Mouse (Mus musculus) embryonic facial prominence, embryonic 12.5 days (tissue): ENCODE results near the gene Slc4a1. TPM values are rescaled to one million over a fixed set of nuclear protein-coding genes. Genes with fewer than 3 reads are reported as not detected.

Experiments used
- ATAC-seq: fragments of 200-750 bp; cut with Nextera tagmentation; 2 replicates; pipeline ENCODE4 v1.8.0; 2017; ENCODE audit not compliant: insufficient number of reproducible peaks, insufficient read depth, low FRiP score, low TSS enrichment
- H3K27ac ChIP-seq: fragments of 300-500 bp; sonication (generic); 2 replicates; pipeline ENCODE4 v1.5.1; 2016; ENCODE audit warnings: mild to moderate bottlenecking
- H3K27me3 ChIP-seq: fragments of 300-500 bp; sonication (generic); 2 replicates; pipeline ENCODE4 v1.6.1; 2016; ENCODE audit warnings: mild to moderate bottlenecking, moderate library complexity
- H3K36me3 ChIP-seq: fragments of 300-500 bp; sonication (generic); 2 replicates; pipeline ENCODE4 v1.6.1; 2016; ENCODE audit warnings: mild to moderate bottlenecking
- H3K4me1 ChIP-seq: fragments of 300-500 bp; sonication (generic); 2 replicates; pipeline ENCODE4 v1.6.1; 2016
- H3K4me2 ChIP-seq: fragments of 300-500 bp; sonication (generic); replicated peaks from 2 replicates; pipeline ENCODE4 v1.6.1; 2016; ENCODE audit warnings: mild to moderate bottlenecking, moderate library complexity
- H3K4me3 ChIP-seq: fragments of 300-500 bp; sonication (generic); 2 replicates; pipeline ENCODE4 v1.5.1; 2016; ENCODE audit warnings: mild to moderate bottlenecking
- H3K9ac ChIP-seq: fragments of 300-500 bp; sonication (generic); 2 replicates; pipeline ENCODE4 v1.6.1; 2016; ENCODE audit warnings: mild to moderate bottlenecking, moderate library complexity
- H3K9me3 ChIP-seq: fragments of 300-500 bp; sonication (generic); 2 replicates; pipeline ENCODE4 v1.6.1; 2016; ENCODE audit warnings: mild to moderate bottlenecking, moderate library complexity
- WGBS: fragments of 180-500 bp; shearing (Covaris S2); methylation state at CpG from one replicate; pipeline ENCODE4 v1.1.7; 2016; 5-methylcytosine and 5-hydroxymethylcytosine counted together
- polyA plus RNA-seq: library from polyadenylated mRNA; unstranded; fragments of >200 nt; fragmentation: Nextera tagmentation; extraction: Ambion mirVana; gene quantifications from 2 replicates; pipeline ENCODE4 v1.2.1, GENCODE M21; 2016

The Slc4a1 gene
- polyA plus RNA-seq, 1 experiment from 2014 or later, result 24.5 TPM

- no peak for ATAC-seq
- H3K9ac ChIP-seq, result no peak overlapping the region
- no peak overlapping the region for H3K27ac ChIP-seq
- H3K4me2 ChIP-seq, result no peak overlapping the region
- no peaks in the 10 kb centered on the region for H3K9me3 ChIP-seq
- peaks cover 5% of the 10 kb centered on the region; the same call in 1 of the 2 replicates for H3K27me3 ChIP-seq
- no peaks in the 10 kb centered on the region for H3K36me3 ChIP-seq
- no peaks in the 10 kb centered on the region for H3K4me1 ChIP-seq
- no peak overlapping the region for H3K4me3 ChIP-seq
- 72% methylated on average over 31 of the region's 31 CpGs for WGBS
Measured at GRCm38 (mm10) chr11:102356636-102357350, 9.2 kb downstream of the Slc4a1 start.

- Histone ChIP-seq H3K4me2 (no peak overlapping the region), H3K4me3 (no peak overlapping the region), H3K9ac (no peak overlapping the region), H3K9me3 (no peaks in the 10 kb centered on the region), H3K4me1 (no peaks in the 10 kb centered on the region), H3K27ac (no peak overlapping the region), H3K27me3 (peaks cover 5% of the 10 kb centered on the region; the same call in 1 of the 2 replicates), H3K36me3 (no peaks in the 10 kb centered on the region)
- 82% methylated on average over 12 of the region's 12 CpGs for WGBS
- ATAC-seq, result no peak
Measured at GRCm38 (mm10) chr11:102356190-102356589, 9.8 kb downstream of the Slc4a1 start.

- H3K36me3 ChIP-seq, result no peaks in the 10 kb centered on the region
- no peaks in the 10 kb centered on the region for H3K9me3 ChIP-seq
- 86% methylated on average over 3 of the region's 3 CpGs for WGBS
- no peak overlapping the region for H3K27ac ChIP-seq
- H3K27me3 ChIP-seq, result peaks cover 5% of the 10 kb centered on the region; the same call in 1 of the 2 replicates
- no peaks in the 10 kb centered on the region for H3K4me1 ChIP-seq
- no peak overlapping the region for H3K4me3 ChIP-seq
- H3K4me2 ChIP-seq, result no peak overlapping the region
- H3K9ac ChIP-seq, result no peak overlapping the region
- ATAC-seq, result no peak
Measured at GRCm38 (mm10) chr11:102355501-102355900, 10.5 kb downstream of the Slc4a1 start.

- ATAC-seq, result no peak
- no peaks in the 10 kb centered on the region for H3K9me3 ChIP-seq
- H3K27me3 ChIP-seq, result peaks cover 5% of the 10 kb centered on the region; the same call in 1 of the 2 replicates
- H3K4me3 ChIP-seq, result no peak overlapping the region
- no peak overlapping the region for H3K9ac ChIP-seq
- no peaks in the 10 kb centered on the region for H3K4me1 ChIP-seq
- H3K4me2 ChIP-seq, result no peak overlapping the region
- 32% methylated on average over 8 of the region's 8 CpGs for WGBS
- no peaks in the 10 kb centered on the region for H3K36me3 ChIP-seq
- H3K27ac ChIP-seq, result no peak overlapping the region
Measured at GRCm38 (mm10) chr11:102353021-102353431, 13.0 kb downstream of the Slc4a1 start.

- H3K9ac ChIP-seq, result no peak overlapping the region
- WGBS, result 43% methylated on average over 5 of the region's 5 CpGs
Measured at GRCm38 (mm10) chr11:102352378-102352777, 13.6 kb downstream of the Slc4a1 start.

GRCm38 (mm10) chr11:102350981-102351523 lies 15.0 kb downstream of the Slc4a1 start:
- Histone ChIP-seq H3K27ac (no peak overlapping the region), H3K27me3 (no peaks in the 10 kb centered on the region; the same call in 1 of the 2 replicates), H3K9me3 (no peaks in the 10 kb centered on the region), H3K4me2 (no peak overlapping the region), H3K9ac (no peak overlapping the region), H3K4me3 (no peak overlapping the region), H3K4me1 (no peaks in the 10 kb centered on the region), H3K36me3 (no peaks in the 10 kb centered on the region)
- 82% methylated on average over 17 of the region's 17 CpGs for WGBS
- no peak for ATAC-seq

More at GRCm38 (mm10) chr11:102352378-102352777, 13.6 kb downstream of the Slc4a1 start:
- H3K4me1 ChIP-seq, result no peaks in the 10 kb centered on the region
- no peak overlapping the region for H3K4me3 ChIP-seq
- H3K9me3 ChIP-seq, result no peaks in the 10 kb centered on the region
- no peak overlapping the region for H3K4me2 ChIP-seq
- H3K36me3 ChIP-seq, result no peaks in the 10 kb centered on the region
- ATAC-seq, result no peak
- H3K27me3 ChIP-seq, result peaks cover 5% of the 10 kb centered on the region; the same call in 1 of the 2 replicates
- no peak overlapping the region for H3K27ac ChIP-seq

GRCm38 (mm10) chr11:102350416-102350815 lies 15.6 kb downstream of the Slc4a1 start:
- WGBS, result 82% methylated on average over 4 of the region's 4 CpGs
- Histone ChIP-seq H3K27me3 (no peaks in the 10 kb centered on the region), H3K27ac (no peak overlapping the region), H3K4me2 (no peak overlapping the region), H3K9me3 (no peaks in the 10 kb centered on the region), H3K4me3 (no peak overlapping the region), H3K4me1 (no peaks in the 10 kb centered on the region), H3K36me3 (no peaks in the 10 kb centered on the region), H3K9ac (no peak overlapping the region)
- no peak for ATAC-seq

GRCm38 (mm10) chr11:102349189-102349954 lies 16.6 kb downstream of the Slc4a1 start:
- Histone ChIP-seq H3K4me1 (no peaks in the 10 kb centered on the region), H3K4me3 (no peak overlapping the region), H3K9me3 (no peaks in the 10 kb centered on the region), H3K9ac (no peak overlapping the region), H3K4me2 (no peak overlapping the region), H3K27ac (no peak overlapping the region), H3K27me3 (no peaks in the 10 kb centered on the region), H3K36me3 (no peaks in the 10 kb centered on the region)
- WGBS, result 89% methylated on average over 3 of the region's 3 CpGs
- no peak for ATAC-seq

GRCm38 (mm10) chr11:102348771-102349170 lies 17.2 kb downstream of the Slc4a1 start:
- H3K27me3 ChIP-seq, result no peaks in the 10 kb centered on the region
- H3K4me1 ChIP-seq, result no peaks in the 10 kb centered on the region
- no peak for ATAC-seq
- H3K4me3 ChIP-seq, result no peak overlapping the region
- H3K9ac ChIP-seq, result no peak overlapping the region
- H3K36me3 ChIP-seq, result no peaks in the 10 kb centered on the region
- 79% methylated on average over 11 of the region's 11 CpGs for WGBS
- no peak overlapping the region for H3K4me2 ChIP-seq
- no peaks in the 10 kb centered on the region for H3K9me3 ChIP-seq
- H3K27ac ChIP-seq, result no peak overlapping the region

GRCm38 (mm10) chr11:102348101-102348585 lies 17.9 kb downstream of the Slc4a1 start:
- WGBS, result 86% methylated on average over 7 of the region's 7 CpGs
- no peaks in the 10 kb centered on the region for H3K4me1 ChIP-seq
- ATAC-seq, result no peak
- no peak overlapping the region for H3K9ac ChIP-seq
- no peaks in the 10 kb centered on the region for H3K36me3 ChIP-seq
- H3K27me3 ChIP-seq, result no peaks in the 10 kb centered on the region
- no peak overlapping the region for H3K4me3 ChIP-seq
- H3K9me3 ChIP-seq, result no peaks in the 10 kb centered on the region
- H3K27ac ChIP-seq, result no peak overlapping the region
- no peak overlapping the region for H3K4me2 ChIP-seq

GRCm38 (mm10) chr11:102347683-102348082 lies 18.3 kb downstream of the Slc4a1 start:
- H3K27me3 ChIP-seq, result no peaks in the 10 kb centered on the region
- no peak for ATAC-seq

More at GRCm38 (mm10) chr11:102347683-102348082, 18.3 kb downstream of the Slc4a1 start:
- Histone ChIP-seq H3K27ac (no peak overlapping the region), H3K4me3 (no peak overlapping the region), H3K9me3 (no peaks in the 10 kb centered on the region), H3K4me1 (no peaks in the 10 kb centered on the region), H3K9ac (no peak overlapping the region), H3K4me2 (no peak overlapping the region), H3K36me3 (no peaks in the 10 kb centered on the region)
- 65% methylated on average over 5 of the region's 5 CpGs for WGBS
